Mouse (Mus musculus) limb, embryonic 15.5 days (tissue): ENCODE results near the gene Rnf43. TPM values are rescaled to one million over a fixed set of nuclear protein-coding genes. Genes with fewer than 3 reads are reported as not detected.

Source experiments
- ATAC-seq: fragments of 200-750 bp; cut with Nextera tagmentation; 2 replicates; pipeline ENCODE4 v1.8.0; 2017; ENCODE audit warnings: low read depth, moderate TSS enrichment; ENCODE audit not compliant: insufficient number of reproducible peaks, low FRiP score, low TSS enrichment
- H3K27ac ChIP-seq: fragments of 300-500 bp; sonication (generic); 2 replicates; pipeline ENCODE4 v1.5.1; 2015; ENCODE audit warnings: moderate library complexity, mild to moderate bottlenecking, inconsistent platforms
- H3K27me3 ChIP-seq: fragments of 300-500 bp; sonication (generic); 2 replicates; pipeline ENCODE4 v1.6.1; 2015; ENCODE audit warnings: inconsistent platforms
- H3K36me3 ChIP-seq: fragments of 300-500 bp; sonication (generic); 2 replicates; pipeline ENCODE4 v1.6.1; 2015; ENCODE audit warnings: inconsistent platforms
- H3K4me1 ChIP-seq: fragments of 300-500 bp; sonication (generic); 2 replicates; pipeline ENCODE4 v1.6.1; 2015; ENCODE audit warnings: inconsistent platforms
- H3K4me2 ChIP-seq: fragments of 300-500 bp; sonication (generic); 2 replicates; pipeline ENCODE4 v1.6.1; 2015; ENCODE audit warnings: mild to moderate bottlenecking, inconsistent platforms
- H3K4me3 ChIP-seq: fragments of 300-500 bp; sonication (generic); 2 replicates; pipeline ENCODE4 v1.5.1; 2015; ENCODE audit warnings: mild to moderate bottlenecking, inconsistent platforms
- H3K9ac ChIP-seq: fragments of 300-500 bp; sonication (generic); 2 replicates; pipeline ENCODE4 v1.6.1; 2015; ENCODE audit warnings: inconsistent platforms
- H3K9me3 ChIP-seq: fragments of 300-500 bp; sonication (generic); 2 replicates; pipeline ENCODE4 v1.6.1; 2016; ENCODE audit warnings: inconsistent platforms
- WGBS: fragments of 180-500 bp; shearing (Covaris S2); methylation state at CpG from one replicate; pipeline ENCODE4 v1.1.7; 2015; 5-methylcytosine and 5-hydroxymethylcytosine counted together
- polyA plus RNA-seq: library from polyadenylated mRNA; unstranded; fragments of >200 nt; fragmentation: Nextera tagmentation; extraction: Ambion mirVana; gene quantifications from 2 replicates; pipeline ENCODE4 v1.2.1, GENCODE M21; 2015

The Rnf43 gene
- 7.8 and 9.3 TPM in 2 replicates for polyA plus RNA-seq

DNA sequence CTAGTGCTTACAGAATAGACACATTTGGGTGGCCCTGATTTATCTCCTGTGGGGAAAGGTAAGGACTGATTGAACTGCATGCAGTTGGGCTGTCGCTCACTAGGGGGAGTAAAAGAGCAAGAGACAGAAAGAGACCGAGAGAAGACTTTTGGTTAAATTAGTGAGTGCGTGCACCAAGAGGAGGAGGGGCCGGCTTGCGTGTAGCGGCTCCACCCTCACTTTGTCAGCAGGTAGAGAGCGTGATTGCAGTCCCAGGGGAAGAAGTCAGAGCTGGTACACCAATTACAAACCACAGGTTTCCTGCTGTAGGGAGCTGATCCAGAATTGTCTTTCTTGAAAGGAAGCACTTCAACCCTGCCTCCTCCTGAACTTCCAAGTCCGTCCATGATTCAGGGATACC is at the start of gene Rnf43:
Gene Rnf43, plus strand, starts transcription at position 316 of the 400 bp plus-strand sequence.
- Histone ChIP-seq H3K9ac (peak within 1 kb of the TSS; percentile 15; the same call in 1 of the 2 replicates), H3K4me2 (peak within 1 kb of the TSS; percentile 72), H3K4me1 (peaks cover 5% of the 10 kb centered on the region), H3K27ac (peak within 1 kb of the TSS; percentile 54), H3K4me3 (peak within 1 kb of the TSS; percentile 44), H3K9me3 (no peaks in the 10 kb centered on the region), H3K27me3 (peaks cover 12% of the 10 kb centered on the region; the same call in 1 of the 2 replicates), H3K36me3 (no peaks in the 10 kb centered on the region)
- ATAC-seq: no peak
- WGBS: under 1% methylated on average over 8 of the region's 8 CpGs

DNA sequence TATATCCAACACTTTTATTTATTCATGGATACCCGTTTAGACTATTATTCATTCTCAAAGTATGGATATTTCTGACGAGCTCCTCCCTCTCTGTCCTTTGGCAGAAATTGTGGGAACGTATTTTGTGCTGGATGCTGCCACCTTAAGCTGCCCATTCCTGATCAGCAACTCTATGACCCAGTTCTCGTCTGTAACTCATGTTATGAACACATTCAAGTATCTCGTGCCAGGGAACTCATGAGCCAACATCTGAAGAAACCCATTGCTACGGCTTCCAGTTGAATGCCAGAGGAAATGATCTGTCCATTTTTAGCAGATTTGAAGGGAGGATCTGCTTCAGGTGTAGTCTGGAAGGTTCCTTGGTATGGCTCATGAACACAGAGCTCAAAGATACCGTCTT is 48.5 kb upstream of the Rnf43 start:
- H3K4me1 ChIP-seq: peaks cover under 1% of the 10 kb centered on the region; the same call in 1 of the 2 replicates
- WGBS: 88% methylated on average over 7 of the region's 7 CpGs
- no peak overlapping the region for H3K27ac ChIP-seq
- H3K27me3 ChIP-seq: no peaks in the 10 kb centered on the region
- no peak for ATAC-seq
- no peak overlapping the region for H3K9ac ChIP-seq
- H3K4me3 ChIP-seq: no peak overlapping the region
- no peak overlapping the region for H3K4me2 ChIP-seq
- peaks cover 96% of the 10 kb centered on the region for H3K36me3 ChIP-seq
- H3K9me3 ChIP-seq: no peaks in the 10 kb centered on the region

DNA sequence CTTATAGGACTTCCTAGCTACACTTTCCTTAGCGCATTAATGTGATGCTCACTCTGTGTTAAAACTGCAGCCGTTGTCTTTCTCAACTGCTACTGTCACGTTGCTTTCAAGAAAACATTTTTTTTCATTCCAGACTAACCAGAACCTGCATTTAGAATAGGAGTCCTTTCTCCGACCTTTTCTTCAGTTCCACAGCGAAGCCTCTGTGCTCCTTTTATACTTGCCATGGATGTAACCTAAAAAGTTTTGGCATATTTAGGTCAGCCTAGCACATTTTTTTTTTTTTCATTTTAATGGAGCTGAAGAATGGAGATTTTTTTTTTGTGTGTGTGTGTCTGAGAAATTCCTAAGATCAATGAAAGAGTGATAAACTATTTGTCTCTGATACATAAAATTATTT is 47.0 kb upstream of the Rnf43 start:
- no peaks in the 10 kb centered on the region for H3K9me3 ChIP-seq
- no peak for ATAC-seq
- no peaks in the 10 kb centered on the region for H3K27me3 ChIP-seq
- peaks cover 83% of the 10 kb centered on the region for H3K36me3 ChIP-seq
- no peak overlapping the region for H3K4me2 ChIP-seq
- WGBS: 94% methylated on average over 5 of the region's 5 CpGs
- no peak overlapping the region for H3K9ac ChIP-seq
- no peaks in the 10 kb centered on the region for H3K4me1 ChIP-seq
- no peak overlapping the region for H3K4me3 ChIP-seq
- no peak overlapping the region for H3K27ac ChIP-seq

DNA sequence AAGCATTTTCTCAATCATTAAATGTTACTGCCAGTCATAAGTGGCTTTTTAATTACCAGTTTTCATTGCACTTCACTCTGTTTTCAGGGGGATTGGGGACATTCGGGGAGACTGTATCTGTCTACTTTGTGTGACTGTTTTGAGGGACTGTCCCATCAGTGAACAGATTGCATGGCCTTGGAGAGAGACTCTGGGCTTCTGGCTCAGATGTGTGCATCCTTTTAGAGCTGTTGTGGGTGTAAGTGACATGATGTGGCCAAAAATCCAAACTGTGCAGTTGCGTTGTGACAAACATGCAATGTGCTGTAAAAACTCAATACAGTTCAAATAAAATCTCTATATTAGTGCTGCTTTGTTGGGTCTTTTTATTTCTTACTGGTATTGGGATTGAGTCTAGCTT is 46.6 kb upstream of the Rnf43 start:
- Histone ChIP-seq H3K4me3 (no peak overlapping the region), H3K27ac (no peak overlapping the region), H3K27me3 (no peaks in the 10 kb centered on the region), H3K9ac (no peak overlapping the region), H3K36me3 (peaks cover 79% of the 10 kb centered on the region), H3K4me1 (no peaks in the 10 kb centered on the region), H3K9me3 (no peaks in the 10 kb centered on the region), H3K4me2 (no peak overlapping the region)
- no peak for ATAC-seq
- 93% methylated on average over 2 of the region's 2 CpGs for WGBS

DNA sequence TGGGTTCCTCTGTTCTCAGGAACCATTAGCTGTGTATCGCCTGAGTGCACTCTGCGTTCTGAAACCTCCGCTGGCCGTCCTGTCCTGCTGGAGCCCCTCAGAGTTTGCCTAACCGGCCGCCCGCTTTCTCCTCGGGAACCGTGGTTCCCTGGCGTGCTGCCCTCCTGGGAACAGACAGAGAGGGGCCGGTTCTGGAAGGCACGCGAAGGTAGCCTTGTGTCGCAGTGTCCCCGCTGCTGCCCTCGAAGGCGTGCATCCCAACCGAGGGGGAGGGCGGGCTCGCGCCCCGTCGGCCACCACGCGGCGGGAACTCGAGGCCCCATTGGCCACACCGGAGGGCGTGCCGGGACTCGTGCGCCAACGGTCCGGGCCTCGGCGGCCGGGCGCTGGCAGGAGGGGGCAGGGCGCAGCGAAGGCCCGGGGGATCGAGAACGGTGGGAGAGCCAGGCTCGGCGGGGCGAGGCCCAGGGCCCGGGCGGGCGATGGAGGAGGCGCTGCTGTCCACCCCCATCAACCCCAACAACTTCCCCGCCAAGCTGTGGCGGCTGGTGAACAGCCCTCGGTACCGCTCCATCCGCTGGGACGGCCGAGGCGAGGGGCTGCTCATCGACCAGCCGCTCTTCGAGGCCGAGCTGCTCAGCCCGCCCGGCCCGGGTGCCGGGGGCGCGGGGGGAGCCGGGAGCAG is 45.6 kb upstream of the Rnf43 start, which contains the start of gene Hsf5:
Gene Hsf5, plus strand, starts transcription at position 375 of the 685 bp plus-strand sequence.
- Histone ChIP-seq H3K9me3 (no peaks in the 10 kb centered on the region), H3K36me3 (peaks cover 69% of the 10 kb centered on the region)

DNA sequence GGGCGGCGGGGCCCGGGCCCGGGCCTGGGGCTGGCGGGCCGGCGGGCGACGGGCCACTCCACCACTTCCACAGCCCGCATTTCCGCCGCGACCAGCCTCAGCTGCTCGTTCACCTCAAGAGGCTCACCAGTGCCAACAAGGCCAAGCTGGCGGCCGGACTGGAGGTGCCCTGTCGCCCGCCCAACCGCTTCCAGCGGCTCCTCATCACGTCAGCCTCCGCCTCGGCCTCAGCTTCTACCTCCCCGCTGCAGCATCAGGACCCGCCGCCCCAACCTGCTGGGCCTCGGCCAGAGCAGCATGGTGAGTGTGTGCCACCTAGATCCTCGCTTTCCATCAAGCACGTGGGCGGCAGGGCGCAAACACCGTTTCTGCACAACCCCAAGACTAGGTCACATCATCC is 44.9 kb upstream of the Rnf43 start:
- H3K4me1 ChIP-seq: no peaks in the 10 kb centered on the region
- no peak overlapping the region for H3K4me3 ChIP-seq
- no peak overlapping the region for H3K9ac ChIP-seq
- no peak overlapping the region for H3K4me2 ChIP-seq
- WGBS: 93% methylated on average over 32 of the region's 32 CpGs
- H3K27ac ChIP-seq: no peak overlapping the region
- H3K9me3 ChIP-seq: no peaks in the 10 kb centered on the region
- H3K36me3 ChIP-seq: peaks cover 63% of the 10 kb centered on the region
- no peaks in the 10 kb centered on the region for H3K27me3 ChIP-seq
- no peak for ATAC-seq

More for the DNA sequence above, 45.6 kb upstream of the Rnf43 start, which contains the start of gene Hsf5:
- Histone ChIP-seq H3K9ac (no peak within 1 kb of the TSS), H3K27ac (no peak within 1 kb of the TSS), H3K4me2 (no peak within 1 kb of the TSS), H3K4me1 (no peaks in the 10 kb centered on the region), H3K27me3 (no peaks in the 10 kb centered on the region), H3K4me3 (no peak within 1 kb of the TSS)
- ATAC-seq: no peak
- 89% methylated on average over 60 of the region's 69 CpGs for WGBS

DNA sequence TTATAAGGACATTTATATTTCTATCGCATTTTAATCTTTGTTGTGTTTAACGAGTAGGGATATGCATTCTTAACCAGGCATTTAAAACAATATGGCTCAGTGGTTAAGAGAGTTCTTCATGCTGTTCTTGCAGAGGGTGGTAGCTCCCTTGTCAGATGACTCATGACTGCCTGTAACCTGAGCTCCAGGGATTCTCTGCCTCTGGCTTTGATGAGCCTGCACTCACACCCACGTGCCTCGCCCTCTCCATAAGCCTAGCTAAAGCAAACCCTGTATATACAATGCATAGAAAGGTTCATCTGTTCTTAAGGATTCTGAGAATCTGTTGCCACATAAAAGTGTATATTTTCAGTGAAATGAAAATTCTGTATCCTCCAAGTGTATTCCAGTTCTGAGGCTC is 39.4 kb upstream of the Rnf43 start:
- Histone ChIP-seq H3K4me3 (no peak overlapping the region), H3K9me3 (no peaks in the 10 kb centered on the region), H3K4me2 (no peak overlapping the region), H3K27ac (no peak overlapping the region), H3K4me1 (no peaks in the 10 kb centered on the region), H3K27me3 (no peaks in the 10 kb centered on the region), H3K9ac (no peak overlapping the region), H3K36me3 (peaks cover 26% of the 10 kb centered on the region)
- no peak for ATAC-seq
- 63% methylated on average over 4 of the region's 4 CpGs for WGBS

DNA sequence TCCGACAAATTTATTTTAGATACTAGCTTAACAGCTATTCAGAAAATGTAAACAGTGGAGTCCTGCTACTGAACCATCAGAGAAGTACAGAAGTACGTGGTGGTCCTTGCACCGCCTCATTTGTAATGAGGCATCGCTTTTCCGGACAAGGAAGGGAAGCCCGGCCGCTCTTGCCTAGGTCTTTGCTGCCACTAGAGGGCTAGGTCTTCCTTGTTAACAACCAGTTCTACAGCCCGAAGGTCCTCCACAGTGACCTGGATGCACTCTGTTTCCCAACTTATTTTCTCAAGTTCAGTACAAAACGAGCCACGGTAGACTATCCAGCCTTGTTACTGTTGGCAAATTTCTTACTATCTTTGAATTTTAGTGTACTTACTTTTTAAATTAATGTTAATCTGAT is 32.7 kb upstream of the Rnf43 start:
- no peak for ATAC-seq

DNA sequence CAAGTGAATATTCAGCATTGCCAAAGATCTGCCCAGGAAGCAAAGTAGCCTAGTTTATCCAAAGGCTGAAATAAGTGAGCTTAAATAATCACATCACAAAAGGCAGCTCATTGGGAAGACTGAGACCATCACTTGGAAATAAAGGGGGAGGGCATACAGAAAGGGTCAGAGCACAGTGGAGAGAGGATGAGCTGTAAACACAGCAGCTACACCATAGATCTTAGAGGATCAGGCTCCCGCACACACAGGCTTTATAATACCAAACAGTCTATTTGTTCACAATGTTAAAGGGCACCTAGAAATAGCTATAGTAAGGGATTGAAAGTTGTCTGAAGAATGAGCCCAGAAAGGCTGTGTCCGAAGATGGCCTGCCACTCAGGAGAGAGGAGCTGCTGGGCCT is 23.7 kb upstream of the Rnf43 start:
- no peak overlapping the region for H3K27ac ChIP-seq
- 26% methylated on average over 2 of the region's 2 CpGs for WGBS

More for the DNA sequence above, 32.7 kb upstream of the Rnf43 start:
- H3K27me3 ChIP-seq: no peaks in the 10 kb centered on the region
- WGBS: 27% methylated on average over 10 of the region's 10 CpGs
- no peaks in the 10 kb centered on the region for H3K9me3 ChIP-seq
- H3K4me1 ChIP-seq: no peaks in the 10 kb centered on the region
- H3K4me2 ChIP-seq: no peak overlapping the region
- H3K36me3 ChIP-seq: peaks cover 3% of the 10 kb centered on the region; the same call in 1 of the 2 replicates
- no peak overlapping the region for H3K9ac ChIP-seq
- no peak overlapping the region for H3K4me3 ChIP-seq
- no peak overlapping the region for H3K27ac ChIP-seq

DNA sequence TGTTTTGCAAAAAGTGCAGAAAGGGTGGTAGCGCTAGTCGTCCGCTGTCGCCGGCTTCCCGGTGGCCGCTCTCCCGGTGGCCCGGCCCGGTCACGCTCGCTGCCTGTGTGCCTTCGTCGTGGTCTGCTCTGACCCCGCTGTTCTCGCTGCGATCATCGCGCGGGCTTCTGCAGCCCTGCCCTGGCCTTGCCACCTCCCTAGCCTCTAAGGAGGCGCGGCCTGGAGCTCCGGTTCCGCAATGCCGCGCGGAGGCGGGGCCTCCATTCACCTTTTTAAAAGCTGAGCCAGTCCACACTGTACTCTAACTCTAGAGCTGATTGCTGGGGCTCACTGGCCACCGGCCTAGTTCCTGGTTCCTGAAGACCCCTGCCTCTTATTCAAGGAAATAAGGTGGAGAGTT is 23.3 kb upstream of the Rnf43 start:
- no peak for ATAC-seq
- H3K27ac ChIP-seq: no peak overlapping the region
- H3K4me3 ChIP-seq: peak overlapping the region; percentile 47
- peak overlapping the region; percentile 55 for H3K9ac ChIP-seq
- H3K27me3 ChIP-seq: no peaks in the 10 kb centered on the region
- no peaks in the 10 kb centered on the region for H3K36me3 ChIP-seq
- no peaks in the 10 kb centered on the region for H3K9me3 ChIP-seq
- peaks cover 6% of the 10 kb centered on the region; the same call in 1 of the 2 replicates for H3K4me1 ChIP-seq
- peak overlapping the region; percentile 78 for H3K4me2 ChIP-seq
- 2% methylated on average over 29 of the region's 29 CpGs for WGBS

More for the DNA sequence above, 23.7 kb upstream of the Rnf43 start:
- Histone ChIP-seq H3K9me3 (no peaks in the 10 kb centered on the region), H3K4me3 (peak overlapping the region; percentile 47), H3K4me1 (peaks cover 6% of the 10 kb centered on the region; the same call in 1 of the 2 replicates), H3K9ac (peak overlapping the region; percentile 55), H3K4me2 (peak overlapping the region; percentile 78), H3K27me3 (no peaks in the 10 kb centered on the region), H3K36me3 (no peaks in the 10 kb centered on the region)
- ATAC-seq: no peak

DNA sequence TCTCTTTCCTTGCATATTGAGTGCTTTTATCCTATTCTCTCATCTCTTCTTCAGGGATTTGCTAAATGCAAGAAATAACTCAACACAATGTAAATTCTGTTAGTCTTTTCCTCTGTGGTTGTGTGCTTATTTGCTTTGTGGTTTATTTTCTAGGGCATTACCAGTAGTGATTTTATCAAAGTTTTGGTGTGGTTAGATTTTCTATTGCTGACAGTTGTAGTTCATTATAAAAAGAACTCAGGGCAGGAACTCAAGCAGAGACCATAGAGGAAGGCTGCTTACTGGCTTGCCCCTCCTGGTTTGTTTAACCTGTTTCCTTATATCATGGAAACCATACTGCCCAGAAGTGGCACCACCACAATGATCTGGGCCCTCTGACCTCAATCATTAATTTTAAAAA is 19.7 kb upstream of the Rnf43 start:
- no peak for ATAC-seq
- Histone ChIP-seq H3K4me3 (no peak overlapping the region), H3K4me2 (no peak overlapping the region), H3K36me3 (no peaks in the 10 kb centered on the region), H3K9me3 (no peaks in the 10 kb centered on the region), H3K27ac (no peak overlapping the region), H3K4me1 (peaks cover 6% of the 10 kb centered on the region; the same call in 1 of the 2 replicates), H3K27me3 (no peaks in the 10 kb centered on the region), H3K9ac (no peak overlapping the region)

DNA sequence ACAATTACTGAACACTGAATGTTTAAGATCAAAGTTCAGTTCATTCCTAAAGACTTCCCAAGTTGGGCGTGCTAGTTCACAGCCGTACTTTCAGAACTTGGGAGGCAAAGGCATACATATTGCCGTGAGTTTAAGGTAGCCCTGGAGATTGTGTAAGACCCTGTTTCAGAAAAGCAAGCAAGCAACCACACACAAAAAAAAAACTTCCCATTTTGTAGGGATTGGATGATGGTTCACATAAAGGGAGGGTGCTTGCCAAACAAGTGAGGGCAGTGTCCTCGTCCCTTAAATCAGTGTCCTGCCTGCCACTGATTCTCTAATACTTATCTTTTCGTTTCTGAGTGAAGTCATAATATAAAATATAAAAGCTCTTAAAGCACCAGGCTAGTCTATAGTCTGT is 7.8 kb upstream of the Rnf43 start:
- Histone ChIP-seq H3K9ac (no peak overlapping the region), H3K27ac (no peak overlapping the region), H3K4me1 (no peaks in the 10 kb centered on the region), H3K4me2 (no peak overlapping the region), H3K27me3 (no peaks in the 10 kb centered on the region), H3K9me3 (no peaks in the 10 kb centered on the region), H3K4me3 (no peak overlapping the region), H3K36me3 (no peaks in the 10 kb centered on the region)
- no peak for ATAC-seq
- 77% methylated on average over 5 of the region's 5 CpGs for whole genome bisulfite sequencing
